Mouse (Mus musculus): ENCODE results near the gene Inpp4b. TPM values are rescaled to one million over a fixed set of nuclear protein-coding genes. Genes with fewer than 3 reads are reported as not detected.

The Inpp4b gene
- polyA plus RNA-seq, 1 experiment from 2014 or later = 12.9 TPM

- Histone ChIP-seq H3K27ac (no peak overlapping the region), H3K9ac (no peak overlapping the region), H3K9me3 (no peaks in the 10 kb centered on the region), H3K4me3 (no peak overlapping the region), H3K36me3 (no peaks in the 10 kb centered on the region), H3K4me1 (peaks cover 4% of the 10 kb centered on the region; the same call in 1 of the 2 replicates), H3K27me3 (no peaks in the 10 kb centered on the region), H3K4me2 (no peak overlapping the region)
- ATAC-seq (ENCODE audit: insufficient number of reproducible peaks, low FRiP score, low TSS enrichment, low read depth) = no peak
- 66% methylated on average over 4 of the region's 4 CpGs for WGBS
Measured at GRCm38 (mm10) chr8:81774010-81774409, 431.7 kb downstream of the Inpp4b start.

GRCm38 (mm10) chr8:81774454-81774853 lies 432.1 kb downstream of the Inpp4b start:
- Histone ChIP-seq H3K36me3 (no peaks in the 10 kb centered on the region), H3K27ac (no peak overlapping the region), H3K9me3 (no peaks in the 10 kb centered on the region), H3K9ac (no peak overlapping the region), H3K4me2 (no peak overlapping the region), H3K27me3 (no peaks in the 10 kb centered on the region), H3K4me1 (no peaks in the 10 kb centered on the region), H3K4me3 (no peak overlapping the region)
- WGBS = 42% methylated on average over 1 of the region's 1 CpGs
- no peak for ATAC-seq (ENCODE audit: insufficient number of reproducible peaks, low FRiP score, low TSS enrichment, low read depth)

DNA sequence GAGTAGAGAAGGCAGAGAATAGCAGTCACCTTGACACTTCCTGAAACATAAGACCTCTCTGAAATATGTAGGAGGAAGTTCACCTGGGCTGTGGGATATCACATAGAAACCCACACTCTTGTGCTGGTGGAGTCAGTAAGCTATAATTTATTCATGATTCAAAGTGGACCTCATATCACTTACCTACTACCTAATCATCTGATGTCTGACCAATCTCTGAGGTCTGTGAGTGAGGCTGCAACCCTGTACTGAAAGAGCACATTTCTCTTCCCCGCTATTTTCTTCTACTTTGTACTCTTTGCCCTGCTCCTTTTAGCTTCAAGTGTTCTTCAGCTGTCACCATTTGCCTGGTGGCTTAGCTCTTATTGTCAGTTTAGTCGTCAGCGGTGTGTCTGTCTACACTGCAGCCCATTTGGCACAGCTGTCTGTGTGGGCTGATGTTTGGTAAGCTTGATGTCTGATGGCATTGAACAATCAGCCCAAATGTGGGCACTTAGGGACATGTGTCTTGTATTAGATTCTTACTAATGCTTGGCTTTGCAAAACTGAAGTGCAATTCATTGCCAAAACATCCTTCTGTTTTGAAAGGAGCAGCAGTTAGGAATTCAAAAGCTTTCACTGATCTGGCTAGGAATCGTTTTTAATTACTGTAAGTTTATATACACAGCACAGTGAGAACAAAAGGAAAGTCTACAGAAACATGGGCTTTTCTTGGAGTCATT lies 434.3 kb downstream of the Inpp4b start:
- Histone ChIP-seq H3K4me2 (no peak overlapping the region), H3K36me3 (no peaks in the 10 kb centered on the region), H3K27ac (no peak overlapping the region; the same call in 1 of the 2 replicates), H3K9me3 (no peaks in the 10 kb centered on the region), H3K4me1 (no peaks in the 10 kb centered on the region), H3K27me3 (no peaks in the 10 kb centered on the region), H3K4me3 (no peak overlapping the region), H3K9ac (no peak overlapping the region)
- 32% methylated on average over 4 of the region's 4 CpGs for whole genome bisulfite sequencing
- ATAC-seq (ENCODE audit: insufficient number of reproducible peaks, low FRiP score, low TSS enrichment, low read depth) = no peak

- ATAC-seq (ENCODE audit: insufficient number of reproducible peaks, low FRiP score, low TSS enrichment, low read depth) = no peak
Measured at GRCm38 (mm10) chr8:81777704-81778103, 435.3 kb downstream of the Inpp4b start.

DNA sequence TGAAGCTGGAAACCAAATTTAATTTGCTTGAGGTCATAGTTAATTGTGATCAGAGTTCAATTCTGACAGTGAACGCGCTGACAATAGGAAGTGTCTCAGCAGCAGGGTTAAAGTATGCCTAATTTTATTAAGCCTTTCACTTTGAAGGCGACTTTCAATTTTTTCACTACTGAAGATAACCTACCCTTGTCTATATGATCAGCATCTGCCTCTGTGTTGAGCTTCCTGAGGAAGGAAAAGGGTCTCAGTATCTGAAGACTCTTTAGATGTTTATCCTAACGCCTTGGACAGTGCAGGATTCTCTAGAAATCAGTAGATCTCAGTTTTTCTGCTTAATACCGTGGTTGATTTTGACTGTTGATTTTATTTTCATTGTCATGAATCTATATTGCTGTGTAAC lies 437.1 kb downstream of the Inpp4b start:
- Histone ChIP-seq H3K27ac (no peak overlapping the region), H3K4me1 (no peaks in the 10 kb centered on the region), H3K4me3 (no peak overlapping the region), H3K9me3 (no peaks in the 10 kb centered on the region), H3K27me3 (no peaks in the 10 kb centered on the region), H3K4me2 (no peak overlapping the region), H3K36me3 (no peaks in the 10 kb centered on the region), H3K9ac (no peak overlapping the region)
- 88% methylated on average over 5 of the region's 5 CpGs for WGBS
- ATAC-seq (ENCODE audit: insufficient number of reproducible peaks, low FRiP score, low TSS enrichment, low read depth) = no peak

More at GRCm38 (mm10) chr8:81777704-81778103, 435.3 kb downstream of the Inpp4b start:
- Histone ChIP-seq H3K9me3 (no peaks in the 10 kb centered on the region), H3K9ac (no peak overlapping the region), H3K4me3 (no peak overlapping the region), H3K4me1 (no peaks in the 10 kb centered on the region), H3K36me3 (no peaks in the 10 kb centered on the region), H3K4me2 (no peak overlapping the region), H3K27me3 (no peaks in the 10 kb centered on the region), H3K27ac (no peak overlapping the region)
- 79% methylated on average over 1 of the region's 1 CpGs for WGBS

- Histone ChIP-seq H3K9ac (no peak overlapping the region), H3K4me3 (no peak overlapping the region), H3K27me3 (no peaks in the 10 kb centered on the region), H3K36me3 (no peaks in the 10 kb centered on the region), H3K27ac (no peak overlapping the region), H3K4me1 (no peaks in the 10 kb centered on the region), H3K4me2 (no peak overlapping the region), H3K9me3 (no peaks in the 10 kb centered on the region)
- ATAC-seq (ENCODE audit: insufficient number of reproducible peaks, low FRiP score, low TSS enrichment, low read depth) = no peak
- 90% methylated on average over 6 of the region's 6 CpGs for WGBS
Measured at GRCm38 (mm10) chr8:81780166-81780565, 437.8 kb downstream of the Inpp4b start.

GRCm38 (mm10) chr8:81780921-81781675 lies 438.7 kb downstream of the Inpp4b start:
- no peak overlapping the region for H3K4me3 ChIP-seq
- H3K27me3 ChIP-seq = no peaks in the 10 kb centered on the region
- H3K36me3 ChIP-seq = no peaks in the 10 kb centered on the region
- H3K9me3 ChIP-seq = no peaks in the 10 kb centered on the region
- H3K9ac ChIP-seq = no peak overlapping the region
- 86% methylated on average over 2 of the region's 2 CpGs for WGBS
- ATAC-seq (ENCODE audit: insufficient number of reproducible peaks, low FRiP score, low TSS enrichment, low read depth) = no peak
- no peak overlapping the region for H3K4me2 ChIP-seq
- H3K4me1 ChIP-seq = no peaks in the 10 kb centered on the region
- H3K27ac ChIP-seq = no peak overlapping the region

GRCm38 (mm10) chr8:81782781-81783180 lies 440.4 kb downstream of the Inpp4b start:
- H3K9me3 ChIP-seq = no peaks in the 10 kb centered on the region
- 80% methylated on average over 4 of the region's 4 CpGs for WGBS
- H3K9ac ChIP-seq = no peak overlapping the region
- H3K36me3 ChIP-seq = no peaks in the 10 kb centered on the region
- H3K27me3 ChIP-seq = no peaks in the 10 kb centered on the region
- H3K4me3 ChIP-seq = no peak overlapping the region
- H3K27ac ChIP-seq = no peak overlapping the region
- H3K4me1 ChIP-seq = no peaks in the 10 kb centered on the region
- ATAC-seq (ENCODE audit: insufficient number of reproducible peaks, low FRiP score, low TSS enrichment, low read depth) = no peak
- H3K4me2 ChIP-seq = no peak overlapping the region

GRCm38 (mm10) chr8:81784775-81785174 lies 442.4 kb downstream of the Inpp4b start:
- Histone ChIP-seq H3K9me3 (no peaks in the 10 kb centered on the region), H3K4me3 (no peak overlapping the region), H3K9ac (no peak overlapping the region), H3K36me3 (no peaks in the 10 kb centered on the region), H3K27me3 (no peaks in the 10 kb centered on the region), H3K27ac (no peak overlapping the region), H3K4me2 (no peak overlapping the region), H3K4me1 (no peaks in the 10 kb centered on the region)
- WGBS = 68% methylated on average over 3 of the region's 3 CpGs
- no peak for ATAC-seq (ENCODE audit: insufficient number of reproducible peaks, low FRiP score, low TSS enrichment, low read depth)

DNA sequence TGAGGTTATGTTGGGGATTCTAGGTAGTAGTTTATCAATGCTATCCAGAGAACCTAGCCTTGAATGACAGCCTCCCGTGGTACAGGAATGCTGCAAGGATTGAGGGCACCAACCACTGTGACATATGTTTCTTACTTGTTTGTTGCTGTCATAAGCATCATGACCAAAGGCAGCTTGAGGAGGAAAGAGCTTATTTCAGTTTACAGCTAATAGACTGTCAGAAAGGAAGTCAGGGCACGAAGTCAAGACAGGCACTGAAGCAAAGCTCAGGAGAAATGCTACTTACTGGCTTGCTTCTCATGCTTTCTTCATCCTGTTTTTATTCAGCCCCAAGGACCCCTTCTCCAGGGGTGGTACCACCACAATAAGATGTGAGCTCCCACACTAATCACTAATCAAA lies 446.1 kb downstream of the Inpp4b start:
- 75% methylated on average over 2 of the region's 2 CpGs for WGBS
- H3K36me3 ChIP-seq = no peaks in the 10 kb centered on the region

GRCm38 (mm10) chr8:81792649-81793048 lies 450.3 kb downstream of the Inpp4b start:
- Histone ChIP-seq H3K9ac (no peak overlapping the region), H3K4me3 (no peak overlapping the region), H3K27ac (no peak overlapping the region), H3K36me3 (no peaks in the 10 kb centered on the region), H3K4me1 (no peaks in the 10 kb centered on the region), H3K9me3 (no peaks in the 10 kb centered on the region), H3K27me3 (no peaks in the 10 kb centered on the region), H3K4me2 (no peak overlapping the region)
- 74% methylated on average over 5 of the region's 5 CpGs for WGBS
- no peak for ATAC-seq (ENCODE audit: insufficient number of reproducible peaks, low FRiP score, low TSS enrichment, low read depth)

More for the DNA sequence above, 446.1 kb downstream of the Inpp4b start:
- no peak overlapping the region for H3K9ac ChIP-seq
- no peak overlapping the region for H3K4me3 ChIP-seq
- H3K4me2 ChIP-seq = no peak overlapping the region
- no peak for ATAC-seq (ENCODE audit: insufficient number of reproducible peaks, low FRiP score, low TSS enrichment, low read depth)
- H3K27ac ChIP-seq = no peak overlapping the region
- no peaks in the 10 kb centered on the region for H3K4me1 ChIP-seq
- H3K27me3 ChIP-seq = no peaks in the 10 kb centered on the region
- no peaks in the 10 kb centered on the region for H3K9me3 ChIP-seq

GRCm38 (mm10) chr8:81798501-81798900 lies 456.1 kb downstream of the Inpp4b start:
- H3K36me3 ChIP-seq = no peaks in the 10 kb centered on the region
- no peak overlapping the region for H3K27ac ChIP-seq
- H3K9ac ChIP-seq = no peak overlapping the region
- H3K4me2 ChIP-seq = no peak overlapping the region
- whole genome bisulfite sequencing = 56% methylated on average over 1 of the region's 1 CpGs
- H3K4me1 ChIP-seq = no peaks in the 10 kb centered on the region
- no peak overlapping the region for H3K4me3 ChIP-seq
- ATAC-seq (ENCODE audit: insufficient number of reproducible peaks, low FRiP score, low TSS enrichment, low read depth) = no peak
- H3K9me3 ChIP-seq = no peaks in the 10 kb centered on the region
- H3K27me3 ChIP-seq = no peaks in the 10 kb centered on the region

All from limb, embryonic 15.5 days (tissue).